Mouse (Mus musculus) E14TG2a.4 (cell line): ENCODE measurements around the gene Tssk4.

ENCODE experiments used
- H3K27me3 ChIP-seq: 2 replicates; pipeline ENCODE4 v1.6.1; 2014; ENCODE audit warnings: low read length, control low read depth; ENCODE audit not compliant: insufficient read depth
- H3K36me3 ChIP-seq: 2 replicates; pipeline ENCODE4 v1.6.1; 2014; ENCODE audit warnings: low read length, control low read depth; ENCODE audit not compliant: insufficient read depth
- H3K4me1 ChIP-seq: replicated peaks from 2 replicates; pipeline ENCODE4 v1.6.1; 2014; ENCODE audit warnings: low read depth, low read length, control low read depth
- H3K4me3 ChIP-seq: replicated peaks from 2 replicates; pipeline ENCODE4 v1.5.1; 2014; ENCODE audit warnings: mild to moderate bottlenecking, low read length
- H3K9me3 ChIP-seq: 2 replicates; pipeline ENCODE4 v1.6.1; 2014; ENCODE audit warnings: low read length, control low read depth
- CTCF ChIP-seq: conservative IDR thresholded peaks from 2 replicates; pipeline ENCODE4 v1.5.1; 2014; ENCODE audit warnings: low read length
- NANOG ChIP-seq: IDR thresholded peaks from 2 replicates; pipeline ENCODE4 v1.6.1; 2014; ENCODE audit warnings: borderline replicate concordance, low read length, mixed read lengths
- POU5F1 ChIP-seq: IDR thresholded peaks from 2 replicates; pipeline ENCODE4 v1.6.1; 2014; ENCODE audit warnings: low read length, borderline replicate concordance

The Tssk4 gene

GRCm38 (mm10) chr14:55637795-55638194, 12.2 kb upstream of the Tssk4 start, which contains the start of gene Gm49378:
Gene Gm49378, minus strand, starts transcription at chr14:55637895.
- no peak within 1 kb of the TSS for H3K4me3 ChIP-seq
- no peaks in the 10 kb centered on the region for H3K9me3 ChIP-seq
- H3K36me3 ChIP-seq, result peaks cover 72% of the 10 kb centered on the region
- H3K4me1 ChIP-seq, result peaks cover 72% of the 10 kb centered on the region
- no peaks in the 10 kb centered on the region for H3K27me3 ChIP-seq
- TF ChIP-seq CTCF (no peak), NANOG (no peak), POU5F1 (no peak)

DNA sequence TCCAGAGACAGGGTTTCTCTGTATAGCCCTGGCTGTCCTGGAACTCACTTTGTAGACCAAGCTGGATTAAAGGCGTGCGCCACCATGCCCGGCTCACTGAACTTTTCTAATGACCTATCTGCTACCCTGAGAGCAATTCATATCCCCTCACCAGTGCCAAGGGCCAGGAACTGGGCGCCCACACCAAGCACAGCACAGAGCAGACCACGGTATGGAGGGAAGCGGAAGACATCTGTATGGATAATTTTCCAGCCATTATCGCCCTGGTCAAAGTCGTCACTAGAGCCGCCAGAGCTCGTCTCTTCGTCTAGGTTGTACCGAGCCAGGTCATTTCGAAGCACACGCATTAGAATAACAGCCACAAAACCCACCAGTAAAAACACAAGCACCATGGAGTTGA, 9.2 kb upstream of the Tssk4 start:
- no peaks in the 10 kb centered on the region for H3K27me3 ChIP-seq
- peaks cover 61% of the 10 kb centered on the region for H3K4me1 ChIP-seq
- TF ChIP-seq CTCF (no peak), POU5F1 (no peak), NANOG (no peak)

GRCm38 (mm10) chr14:55641291-55641690, 8.7 kb upstream of the Tssk4 start:
- no peak for TF ChIP-seq CTCF
- TF ChIP-seq NANOG, result no peak
- no peak for TF ChIP-seq POU5F1
- Histone ChIP-seq H3K27me3 (no peaks in the 10 kb centered on the region), H3K4me1 (peaks cover 61% of the 10 kb centered on the region), H3K36me3 (peaks cover 57% of the 10 kb centered on the region), H3K4me3 (no peak overlapping the region), H3K9me3 (no peaks in the 10 kb centered on the region)

More for the DNA sequence above, 9.2 kb upstream of the Tssk4 start:
- peaks cover 57% of the 10 kb centered on the region for H3K36me3 ChIP-seq
- no peaks in the 10 kb centered on the region for H3K9me3 ChIP-seq
- H3K4me3 ChIP-seq, result no peak overlapping the region

DNA sequence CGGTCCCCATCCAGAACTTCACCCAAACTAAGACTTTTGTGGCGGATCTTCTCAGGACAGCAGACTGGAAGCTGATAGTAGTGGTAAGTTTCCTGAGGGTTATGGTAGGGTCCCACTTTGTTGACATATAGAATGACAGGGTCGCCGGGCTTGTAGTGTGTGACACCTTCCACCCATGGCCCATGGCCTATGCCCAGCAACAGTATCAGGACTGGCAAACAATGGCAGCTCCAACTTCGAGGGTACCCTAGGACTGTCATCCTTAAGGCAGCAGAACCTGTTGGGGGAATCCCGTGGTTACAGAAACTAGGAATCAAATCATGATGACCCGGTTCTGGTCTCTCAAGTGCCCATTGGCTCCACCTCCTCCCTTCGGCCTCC, 7.3 kb upstream of the Tssk4 start:
- Histone ChIP-seq H3K4me3 (peak overlapping the region; percentile 96), H3K4me1 (peaks cover 61% of the 10 kb centered on the region), H3K27me3 (no peaks in the 10 kb centered on the region), H3K36me3 (peaks cover 47% of the 10 kb centered on the region), H3K9me3 (no peaks in the 10 kb centered on the region)
- TF ChIP-seq NANOG (no peak), POU5F1 (no peak), CTCF (no peak)

GRCm38 (mm10) chr14:55643060-55643907, 6.7 kb upstream of the Tssk4 start, which contains the start of gene Tm9sf1:
Gene Tm9sf1, minus strand, starts transcription at chr14:55643806.
- H3K27me3 ChIP-seq, result no peaks in the 10 kb centered on the region
- peaks cover 58% of the 10 kb centered on the region for H3K4me1 ChIP-seq
- H3K9me3 ChIP-seq, result no peaks in the 10 kb centered on the region
- H3K4me3 ChIP-seq, result peak within 1 kb of the TSS; percentile 96
- peaks cover 40% of the 10 kb centered on the region for H3K36me3 ChIP-seq
- no peak for TF ChIP-seq CTCF
- TF ChIP-seq NANOG, result no peak
- TF ChIP-seq POU5F1, result no peak

GRCm38 (mm10) chr14:55644261-55644888, 5.6 kb upstream of the Tssk4 start:
- Histone ChIP-seq H3K36me3 (peaks cover 30% of the 10 kb centered on the region), H3K27me3 (no peaks in the 10 kb centered on the region), H3K4me1 (peaks cover 58% of the 10 kb centered on the region), H3K4me3 (peak overlapping the region; percentile 96), H3K9me3 (no peaks in the 10 kb centered on the region)
- TF ChIP-seq POU5F1, result no peak
- no peak for TF ChIP-seq CTCF
- TF ChIP-seq NANOG, result no peak

DNA sequence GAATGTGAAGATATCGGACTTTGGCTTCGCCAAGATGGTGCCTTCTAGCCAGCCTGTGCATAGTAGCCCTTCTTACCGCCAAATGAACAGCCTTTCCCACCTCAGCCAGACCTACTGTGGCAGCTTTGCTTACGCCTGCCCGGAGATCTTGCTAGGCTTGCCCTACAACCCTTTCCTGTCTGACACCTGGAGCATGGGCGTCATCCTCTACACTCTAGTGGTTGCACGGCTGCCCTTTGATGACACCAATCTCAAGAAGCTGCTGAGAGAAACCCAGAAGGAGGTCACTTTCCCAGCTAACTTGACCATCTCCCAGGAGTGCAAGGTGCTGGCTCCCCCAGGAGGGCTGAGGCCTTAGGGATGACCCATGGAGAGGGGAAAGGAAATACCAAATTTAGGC, 1.5 kb downstream of the Tssk4 start:
- Histone ChIP-seq H3K36me3 (peaks cover 1% of the 10 kb centered on the region), H3K9me3 (no peaks in the 10 kb centered on the region), H3K4me1 (peaks cover 12% of the 10 kb centered on the region), H3K27me3 (peaks cover 18% of the 10 kb centered on the region), H3K4me3 (no peak overlapping the region)
- no peak for TF ChIP-seq POU5F1
- no peak for TF ChIP-seq CTCF
- no peak for TF ChIP-seq NANOG

GRCm38 (mm10) chr14:55656935-55657334, 7.0 kb downstream of the Tssk4 start:
- TF ChIP-seq CTCF (no peak), POU5F1 (no peak), NANOG (no peak)
- H3K36me3 ChIP-seq, result peaks cover 29% of the 10 kb centered on the region
- H3K4me1 ChIP-seq, result peaks cover 24% of the 10 kb centered on the region
- H3K27me3 ChIP-seq, result peaks cover 6% of the 10 kb centered on the region; the same call in 1 of the 2 replicates
- H3K4me3 ChIP-seq, result no peak overlapping the region
- no peaks in the 10 kb centered on the region for H3K9me3 ChIP-seq
